Mouse (Mus musculus) hindbrain, embryonic 13.5 days (tissue): ENCODE measurements around the gene Ddx41. TPM values are rescaled to one million over a fixed set of nuclear protein-coding genes. Genes with fewer than 3 reads are reported as not detected.
A peak's percentile ranks its signal among the peaks of the same experiment; 100 is the strongest.

Source experiments
- ATAC-seq: fragments of 200-750 bp; cut with Nextera tagmentation; 2 replicates; pipeline ENCODE4 v1.8.0; 2017; ENCODE audit warnings: moderate TSS enrichment; ENCODE audit not compliant: low FRiP score
- H3K27ac ChIP-seq: fragments of 300-500 bp; sonication (generic); 2 replicates; pipeline ENCODE4 v1.5.1; 2015; ENCODE audit warnings: inconsistent platforms, mild to moderate bottlenecking, moderate library complexity
- H3K27me3 ChIP-seq: fragments of 300-500 bp; sonication (generic); 2 replicates; pipeline ENCODE4 v1.6.1; 2015; ENCODE audit warnings: mild to moderate bottlenecking, inconsistent platforms
- H3K36me3 ChIP-seq: fragments of 300-500 bp; sonication (generic); 2 replicates; pipeline ENCODE4 v1.6.1; 2015; ENCODE audit warnings: mild to moderate bottlenecking, inconsistent platforms
- H3K4me1 ChIP-seq: fragments of 300-500 bp; sonication (generic); replicated peaks from 2 replicates; pipeline ENCODE4 v1.6.1; 2015; ENCODE audit warnings: inconsistent platforms
- H3K4me2 ChIP-seq: fragments of 300-500 bp; sonication (generic); 2 replicates; pipeline ENCODE4 v1.6.1; 2015; ENCODE audit warnings: inconsistent platforms, mild to moderate bottlenecking, moderate library complexity
- H3K4me3 ChIP-seq: fragments of 300-500 bp; sonication (generic); 2 replicates; pipeline ENCODE4 v1.5.1; 2015; ENCODE audit warnings: mild to moderate bottlenecking, inconsistent platforms
- H3K9ac ChIP-seq: fragments of 300-500 bp; sonication (generic); 2 replicates; pipeline ENCODE4 v1.6.1; 2015; ENCODE audit warnings: mild to moderate bottlenecking, inconsistent platforms
- H3K9me3 ChIP-seq: fragments of 300-500 bp; sonication (generic); 2 replicates; pipeline ENCODE4 v1.6.1; 2016; ENCODE audit warnings: inconsistent platforms
- WGBS: fragments of 180-500 bp; shearing (Covaris S2); methylation state at CpG from one replicate; pipeline ENCODE4 v1.1.7; 2015; 5-methylcytosine and 5-hydroxymethylcytosine counted together
- polyA plus RNA-seq: library from polyadenylated mRNA; unstranded; fragments of >200 nt; fragmentation: Nextera tagmentation; extraction: Ambion mirVana; gene quantifications from 2 replicates; pipeline ENCODE4 v1.2.1, GENCODE M21; 2015

The Ddx41 gene
- polyA plus RNA-seq, 1 experiment from 2014 or later, result 55.6 TPM

- Histone ChIP-seq H3K4me3 (peak within 1 kb of the TSS; percentile 78), H3K9me3 (no peaks in the 10 kb centered on the region), H3K4me1 (peaks cover 36% of the 10 kb centered on the region), H3K4me2 (peak within 1 kb of the TSS; percentile 98), H3K27me3 (peaks cover 10% of the 10 kb centered on the region), H3K36me3 (peaks cover 22% of the 10 kb centered on the region), H3K9ac (peak within 1 kb of the TSS; percentile 84), H3K27ac (peak within 1 kb of the TSS; percentile 86)
- ATAC-seq, result peak; percentile 74
- WGBS, result under 1% methylated on average over 50 of the region's 55 CpGs
Measured at GRCm38 (mm10) chr13:55513111-55513748, 23.2 kb downstream of the Ddx41 start, which contains the start of gene Pdlim7. Gene Pdlim7 (minus strand): TSS chr13:55513676.

DNA sequence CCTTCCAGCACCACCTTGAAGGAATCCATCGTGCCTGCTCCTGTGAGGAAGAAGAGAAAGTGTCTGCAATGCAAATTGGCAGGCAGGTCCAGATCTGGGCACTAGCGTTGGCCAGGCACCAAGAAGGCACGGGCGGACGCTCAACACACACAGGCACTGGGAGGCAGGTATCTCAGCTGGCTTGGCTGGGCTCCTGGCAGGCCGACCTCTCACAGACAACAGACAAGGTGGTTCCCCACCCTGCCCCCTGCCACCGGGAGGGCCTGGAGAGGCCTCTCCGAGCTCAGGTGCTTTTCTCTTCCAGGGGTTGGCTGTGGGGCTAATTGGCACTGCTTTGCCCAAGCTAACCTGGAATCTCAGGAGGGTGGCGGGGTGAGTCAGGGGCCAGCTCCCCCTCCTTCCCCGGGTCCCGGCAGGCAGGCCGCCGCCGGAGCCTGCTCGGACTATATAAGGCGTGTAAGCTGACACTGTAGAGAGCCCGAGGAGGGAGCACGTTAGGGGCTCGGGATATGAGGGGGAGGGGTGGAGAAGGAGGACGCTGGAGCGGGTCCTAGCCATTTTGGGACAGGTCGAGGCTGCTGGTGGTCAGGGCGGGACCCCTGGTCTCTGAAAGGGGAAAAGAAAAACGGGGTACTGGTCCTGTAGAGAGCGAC is 24.0 kb downstream of the Ddx41 start:
- H3K4me3 ChIP-seq, result peak overlapping the region; percentile 78
- H3K27ac ChIP-seq, result peak overlapping the region; percentile 86
- peaks cover 10% of the 10 kb centered on the region for H3K27me3 ChIP-seq
- H3K4me1 ChIP-seq, result peaks cover 36% of the 10 kb centered on the region
- peak overlapping the region; percentile 84 for H3K9ac ChIP-seq
- H3K4me2 ChIP-seq, result peak overlapping the region; percentile 98
- peaks cover 29% of the 10 kb centered on the region for H3K36me3 ChIP-seq
- peak; percentile 40; the same call in 1 of the 2 replicates for ATAC-seq
- no peaks in the 10 kb centered on the region for H3K9me3 ChIP-seq
- 3% methylated on average over 25 of the region's 25 CpGs for WGBS

GRCm38 (mm10) chr13:55511492-55511861 is 25.0 kb downstream of the Ddx41 start:
- Histone ChIP-seq H3K4me2 (peak overlapping the region; percentile 98), H3K36me3 (peaks cover 40% of the 10 kb centered on the region), H3K9ac (peak overlapping the region; percentile 84), H3K4me3 (peak overlapping the region; percentile 78), H3K4me1 (peaks cover 36% of the 10 kb centered on the region), H3K27me3 (peaks cover 10% of the 10 kb centered on the region), H3K9me3 (no peaks in the 10 kb centered on the region), H3K27ac (peak overlapping the region; percentile 80)
- 46% methylated on average over 5 of the region's 5 CpGs for WGBS
- ATAC-seq, result no peak

GRCm38 (mm10) chr13:55510668-55511491 is 25.6 kb downstream of the Ddx41 start:
- Histone ChIP-seq H3K4me2 (peak overlapping the region; percentile 98), H3K9ac (peak overlapping the region; percentile 55), H3K27me3 (peaks cover 10% of the 10 kb centered on the region), H3K9me3 (no peaks in the 10 kb centered on the region), H3K4me1 (peaks cover 36% of the 10 kb centered on the region), H3K4me3 (peak overlapping the region; percentile 78; the same call in 1 of the 2 replicates), H3K27ac (peak overlapping the region; percentile 80), H3K36me3 (peaks cover 46% of the 10 kb centered on the region)
- ATAC-seq, result peak; percentile 26
- 18% methylated on average over 6 of the region's 6 CpGs for WGBS

GRCm38 (mm10) chr13:55510332-55510667 is 26.2 kb downstream of the Ddx41 start:
- Histone ChIP-seq H3K9ac (peak overlapping the region; percentile 55; the same call in 1 of the 2 replicates), H3K36me3 (peaks cover 52% of the 10 kb centered on the region), H3K4me2 (no peak overlapping the region; the same call in 1 of the 2 replicates), H3K27me3 (peaks cover 7% of the 10 kb centered on the region), H3K4me3 (no peak overlapping the region), H3K27ac (peak overlapping the region; percentile 19; the same call in 1 of the 2 replicates), H3K9me3 (no peaks in the 10 kb centered on the region), H3K4me1 (peaks cover 36% of the 10 kb centered on the region)
- WGBS, result 36% methylated on average over 3 of the region's 3 CpGs
- 0 out of 2 replicates have a peak, but pooled peaks have one; percentile 0 for ATAC-seq

GRCm38 (mm10) chr13:55508531-55508930 is 27.9 kb downstream of the Ddx41 start:
- Histone ChIP-seq H3K9me3 (no peaks in the 10 kb centered on the region), H3K36me3 (peaks cover 69% of the 10 kb centered on the region), H3K9ac (no peak overlapping the region), H3K4me2 (no peak overlapping the region), H3K4me3 (no peak overlapping the region), H3K4me1 (peaks cover 31% of the 10 kb centered on the region), H3K27me3 (no peaks in the 10 kb centered on the region), H3K27ac (no peak overlapping the region)
- WGBS, result 93% methylated on average over 10 of the region's 10 CpGs
- no peak for ATAC-seq

- H3K36me3 ChIP-seq, result peaks cover 76% of the 10 kb centered on the region
- H3K4me2 ChIP-seq, result no peak overlapping the region
- H3K4me1 ChIP-seq, result peaks cover 31% of the 10 kb centered on the region
- H3K4me3 ChIP-seq, result no peak overlapping the region
- no peak overlapping the region for H3K9ac ChIP-seq
- no peaks in the 10 kb centered on the region for H3K27me3 ChIP-seq
- ATAC-seq, result no peak
- no peaks in the 10 kb centered on the region for H3K9me3 ChIP-seq
- WGBS, result 62% methylated on average over 11 of the region's 11 CpGs
- H3K27ac ChIP-seq, result no peak overlapping the region; the same call in 1 of the 2 replicates
Measured at GRCm38 (mm10) chr13:55507877-55508276, 28.6 kb downstream of the Ddx41 start.

- Histone ChIP-seq H3K4me3 (no peak overlapping the region), H3K27ac (no peak overlapping the region), H3K36me3 (peaks cover 87% of the 10 kb centered on the region), H3K4me1 (peaks cover 19% of the 10 kb centered on the region), H3K9ac (no peak overlapping the region), H3K9me3 (no peaks in the 10 kb centered on the region), H3K4me2 (no peak overlapping the region), H3K27me3 (no peaks in the 10 kb centered on the region)
- ATAC-seq, result no peak
- 93% methylated on average over 10 of the region's 10 CpGs for WGBS
Measured at GRCm38 (mm10) chr13:55506697-55507096, 29.8 kb downstream of the Ddx41 start.

GRCm38 (mm10) chr13:55505810-55506209 is 30.6 kb downstream of the Ddx41 start:
- Histone ChIP-seq H3K36me3 (peaks cover 95% of the 10 kb centered on the region), H3K27me3 (no peaks in the 10 kb centered on the region), H3K27ac (no peak overlapping the region), H3K4me3 (no peak overlapping the region), H3K9ac (no peak overlapping the region), H3K9me3 (no peaks in the 10 kb centered on the region), H3K4me2 (no peak overlapping the region), H3K4me1 (peaks cover 10% of the 10 kb centered on the region)
- 92% methylated on average over 9 of the region's 9 CpGs for WGBS
- ATAC-seq, result no peak

DNA sequence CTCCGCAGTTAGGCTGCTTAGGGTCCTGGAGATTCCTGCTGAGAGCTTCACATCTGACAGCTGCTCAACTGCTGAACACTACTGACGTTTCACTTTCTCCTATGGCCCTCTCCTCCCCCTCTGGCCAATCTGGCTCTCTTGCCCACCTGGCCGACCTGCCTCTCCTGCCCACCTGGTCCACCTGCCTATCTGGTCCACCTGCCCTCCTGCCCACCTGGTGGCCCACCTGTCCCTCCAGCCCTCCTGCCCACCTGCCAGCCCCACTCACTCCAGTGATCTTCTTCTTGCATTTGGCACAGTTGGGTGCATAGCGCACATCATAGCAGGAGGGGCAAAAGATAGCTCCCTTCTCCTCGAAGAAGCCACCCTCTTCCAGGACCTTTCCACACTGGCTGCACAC is 32.1 kb downstream of the Ddx41 start:
- H3K4me3 ChIP-seq, result no peak overlapping the region
- WGBS, result 80% methylated on average over 5 of the region's 5 CpGs
- H3K9me3 ChIP-seq, result no peaks in the 10 kb centered on the region
- ATAC-seq, result no peak
- peaks cover 95% of the 10 kb centered on the region for H3K36me3 ChIP-seq
- H3K9ac ChIP-seq, result no peak overlapping the region
- H3K4me2 ChIP-seq, result no peak overlapping the region
- H3K4me1 ChIP-seq, result no peaks in the 10 kb centered on the region
- no peaks in the 10 kb centered on the region for H3K27me3 ChIP-seq
- H3K27ac ChIP-seq, result no peak overlapping the region

GRCm38 (mm10) chr13:55502405-55502804 is 34.1 kb downstream of the Ddx41 start:
- 93% methylated on average over 8 of the region's 8 CpGs for WGBS
- no peaks in the 10 kb centered on the region for H3K9me3 ChIP-seq
- H3K36me3 ChIP-seq, result peaks cover 91% of the 10 kb centered on the region
- H3K27me3 ChIP-seq, result no peaks in the 10 kb centered on the region
- H3K4me1 ChIP-seq, result peaks cover 7% of the 10 kb centered on the region; the same call in 1 of the 2 replicates
- H3K4me2 ChIP-seq, result no peak overlapping the region
- no peak for ATAC-seq
- no peak overlapping the region for H3K9ac ChIP-seq
- H3K4me3 ChIP-seq, result no peak overlapping the region
- no peak overlapping the region for H3K27ac ChIP-seq

DNA sequence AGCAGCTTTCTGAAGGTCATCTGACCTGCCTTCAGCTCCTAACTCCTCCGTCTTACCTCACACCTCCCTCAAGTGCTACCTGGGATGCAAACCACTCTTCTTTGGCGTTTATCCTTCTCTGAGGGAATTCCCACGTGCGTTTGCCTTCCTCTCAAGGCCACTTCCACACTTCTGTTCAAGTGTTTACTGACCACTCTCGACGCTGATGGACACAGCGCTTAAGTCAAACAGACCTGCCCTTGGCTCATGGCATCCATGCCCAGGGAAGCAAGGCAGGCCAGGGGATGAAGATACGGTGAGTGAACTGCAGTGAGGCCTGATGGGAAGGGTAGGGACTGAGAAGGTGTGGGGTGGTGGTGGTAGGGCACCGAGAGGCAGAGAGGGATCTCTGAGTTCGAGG is 35.9 kb downstream of the Ddx41 start:
- no peak for ATAC-seq
- Histone ChIP-seq H3K27me3 (no peaks in the 10 kb centered on the region), H3K9ac (no peak overlapping the region), H3K4me1 (peaks cover 20% of the 10 kb centered on the region), H3K36me3 (peaks cover 73% of the 10 kb centered on the region), H3K4me3 (no peak overlapping the region), H3K4me2 (no peak overlapping the region), H3K27ac (no peak overlapping the region), H3K9me3 (no peaks in the 10 kb centered on the region)
- 85% methylated on average over 10 of the region's 10 CpGs for WGBS
